Mouse (Mus musculus): ENCODE data around the gene Cebpg.

DNA sequence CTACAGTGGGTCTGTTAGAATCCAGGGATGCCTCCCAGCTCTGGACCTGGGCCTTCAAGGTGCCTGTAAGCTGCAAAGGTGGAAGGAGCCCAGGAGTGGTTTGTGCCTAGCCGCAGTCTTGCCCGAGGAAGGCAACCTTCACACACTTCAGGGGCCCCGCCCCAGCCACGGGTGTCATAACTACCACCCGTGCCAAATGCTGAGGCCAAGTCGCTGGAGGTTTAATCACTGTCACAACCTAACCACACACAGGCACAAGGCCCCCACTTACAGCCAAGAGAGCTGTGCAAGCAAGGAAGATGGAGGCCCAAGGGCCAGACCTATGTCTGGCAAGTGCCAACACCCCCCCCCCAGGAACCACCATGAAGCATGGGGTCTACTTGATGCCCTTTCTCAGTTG, 19.0 kb downstream of the Cebpg start:
- no peak for TF ChIP-seq EP300 (IDR thresholded peaks at IDR 0.05; ENCODE audit: low read depth)
- no peak for TF ChIP-seq CTCF (IDR thresholded peaks at IDR 0.05; ENCODE audit: low read depth)

Measured in liver, embryonic 14.5 days (tissue).